Mouse (Mus musculus): ENCODE data around the gene Tgif2lx1. TPM values are rescaled to one million over a fixed set of nuclear protein-coding genes. Genes with fewer than 3 reads are reported as not detected.

The Tgif2lx1 gene
- total RNA-seq (2023) = not detected in 4 replicates

GRCm38 (mm10) chrX:118480637-118481036, at the start of gene Tgif2lx1:
Gene Tgif2lx1, minus strand, starts transcription at chrX:118480737.

Other genes with a start within 250 kb of the Tgif2lx1 start
- not detected in 4 replicates for gene Tgif2lx2, start 53.5 kb downstream of the Tgif2lx1 start, total RNA-seq (2023)

All from B cell, adult 62 days (primary cell).